Mouse (Mus musculus) E14TG2a.4 (cell line): ENCODE results near the gene Tenm4.

ENCODE experiments used
- CTCF ChIP-seq: conservative IDR thresholded peaks from 2 replicates; pipeline ENCODE4 v1.5.1; 2014; ENCODE audit warnings: low read length
- NANOG ChIP-seq: IDR thresholded peaks from 2 replicates; pipeline ENCODE4 v1.6.1; 2014; ENCODE audit warnings: borderline replicate concordance, low read length, mixed read lengths

DNA sequence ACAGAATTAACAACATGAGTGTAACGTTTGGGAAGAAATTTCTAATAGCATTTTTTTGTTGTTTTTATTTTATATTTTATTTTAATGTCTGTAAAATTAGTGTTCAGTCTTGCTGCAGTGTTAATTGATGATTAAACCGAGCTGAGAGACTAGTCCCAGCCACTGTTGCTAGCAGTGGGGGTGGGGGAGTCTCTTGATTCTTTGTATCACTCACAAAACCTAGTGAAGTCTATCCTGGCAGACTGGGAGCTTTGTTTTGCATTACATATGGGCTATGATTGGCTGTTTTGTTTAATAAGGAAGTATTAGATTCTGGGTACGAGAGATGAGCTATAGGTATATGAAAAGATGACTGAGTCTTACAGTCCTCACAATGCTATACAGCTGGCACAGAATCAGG, 428.0 kb downstream of the Tenm4 start:
- TF ChIP-seq CTCF (no peak), NANOG (no peak)
